Mouse (Mus musculus) bone marrow, adult 2 months (tissue): ENCODE measurements at regions not wholly inside any gene's neighbourhood (a gene's known extent, or its start where the extent isn't known, plus 50 kb on each side); places are given as distances from the start of the nearest gene placed in this dataset.

ENCODE experiments used
- CTCF ChIP-seq: fragments of 200-500 bp; IDR thresholded peaks from 2 replicates; pipeline ENCODE4 v1.5.1; 2011; ENCODE audit warnings: low read length, control low read depth; ENCODE audit not compliant: control insufficient read depth, insufficient read depth
- POLR2A ChIP-seq: fragments of 200-500 bp; IDR thresholded peaks from 2 replicates; pipeline ENCODE4 v1.6.1; 2011; ENCODE audit warnings: low read depth, mild to moderate bottlenecking, control low read depth, low read length, borderline replicate concordance; ENCODE audit not compliant: control insufficient read depth

DNA sequence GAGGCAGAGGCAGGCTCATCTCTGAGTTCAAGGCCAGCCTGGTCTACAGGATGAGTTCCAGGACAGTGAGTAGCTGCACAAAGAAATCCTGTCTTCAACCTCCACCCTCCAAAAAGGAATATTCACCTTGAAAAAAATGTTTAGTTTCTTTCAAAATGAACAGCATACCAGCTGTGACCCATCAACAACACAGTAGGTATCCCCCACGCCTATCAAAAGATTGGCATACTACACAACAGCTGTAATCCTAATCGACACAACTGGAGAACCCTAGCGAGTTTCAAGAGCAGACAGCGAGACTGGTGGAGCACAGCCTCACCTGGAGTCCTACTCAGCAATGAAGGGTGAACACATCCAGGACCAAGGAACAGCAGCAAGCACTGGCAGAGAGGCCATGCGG lies 136.3 kb upstream of the Smim15 start:
- no peak for TF ChIP-seq CTCF
- TF ChIP-seq POLR2A: no peak
